Mouse (Mus musculus) hindbrain, embryonic 11.5 days (tissue): Measurements from ENCODE around the gene Atp6v1g2. TPM values are rescaled to one million over a fixed set of nuclear protein-coding genes. Genes with fewer than 3 reads are reported as not detected.

Experiments
- ATAC-seq: fragments of 200-750 bp; cut with Nextera tagmentation; 2 replicates; pipeline ENCODE4 v1.8.0; 2017; ENCODE audit warnings: mild to moderate bottlenecking, moderate TSS enrichment, moderate library complexity; ENCODE audit not compliant: low FRiP score
- DNase-seq: peaks from one replicate; pipeline ENCODE4 v3.0.0-alpha.2; 2015; ENCODE audit warnings: low spot score
- H3K27ac ChIP-seq: fragments of 300-500 bp; sonication (generic); 2 replicates; pipeline ENCODE4 v1.5.1; 2014; ENCODE audit warnings: mild to moderate bottlenecking, low read depth, low read length
- H3K27me3 ChIP-seq: fragments of 300-500 bp; sonication (generic); 2 replicates; pipeline ENCODE4 v1.6.1; 2014; ENCODE audit warnings: mild to moderate bottlenecking, low read length, moderate library complexity, mixed read lengths; ENCODE audit not compliant: control insufficient read depth, insufficient read depth
- H3K36me3 ChIP-seq: fragments of 300-500 bp; sonication (generic); 2 replicates; pipeline ENCODE4 v1.6.1; 2014; ENCODE audit warnings: mild to moderate bottlenecking, low read length, moderate library complexity, mixed read lengths; ENCODE audit not compliant: control insufficient read depth, insufficient read depth
- H3K4me1 ChIP-seq: fragments of 300-500 bp; sonication (generic); replicated peaks from 2 replicates; pipeline ENCODE4 v1.6.1; 2014; ENCODE audit warnings: low read length, mixed read lengths; ENCODE audit not compliant: control insufficient read depth, insufficient read depth
- H3K4me2 ChIP-seq: fragments of 300-500 bp; sonication (generic); replicated peaks from 2 replicates; pipeline ENCODE4 v1.6.1; 2014; ENCODE audit warnings: mild to moderate bottlenecking, low read depth, low read length
- H3K4me3 ChIP-seq: fragments of 300-500 bp; sonication (generic); 2 replicates; pipeline ENCODE4 v1.5.1; 2014; ENCODE audit warnings: low read depth, low read length
- H3K9ac ChIP-seq: fragments of 300-500 bp; sonication (generic); 2 replicates; pipeline ENCODE4 v1.6.1; 2014; ENCODE audit warnings: low read depth, low read length
- H3K9me3 ChIP-seq: fragments of 300-500 bp; sonication (generic); 2 replicates; pipeline ENCODE4 v1.6.1; 2016; ENCODE audit warnings: low read length; ENCODE audit not compliant: control insufficient read depth
- WGBS: fragments of 180-500 bp; shearing (Covaris S2); extraction: QIAGEN DNeasy Blood & Tissue Kit; methylation state at CpG from one replicate; pipeline ENCODE4 v1.1.7; 2014; 5-methylcytosine and 5-hydroxymethylcytosine counted together
- polyA plus RNA-seq: library from polyadenylated mRNA; unstranded; fragments of >200 nt; fragmentation: Nextera tagmentation; extraction: Ambion mirVana; gene quantifications from 2 replicates; pipeline ENCODE4 v1.2.1, GENCODE M21; 2014

The Atp6v1g2 gene
- polyA plus RNA-seq = 14.7 and 16.8 TPM in 2 replicates

DNA sequence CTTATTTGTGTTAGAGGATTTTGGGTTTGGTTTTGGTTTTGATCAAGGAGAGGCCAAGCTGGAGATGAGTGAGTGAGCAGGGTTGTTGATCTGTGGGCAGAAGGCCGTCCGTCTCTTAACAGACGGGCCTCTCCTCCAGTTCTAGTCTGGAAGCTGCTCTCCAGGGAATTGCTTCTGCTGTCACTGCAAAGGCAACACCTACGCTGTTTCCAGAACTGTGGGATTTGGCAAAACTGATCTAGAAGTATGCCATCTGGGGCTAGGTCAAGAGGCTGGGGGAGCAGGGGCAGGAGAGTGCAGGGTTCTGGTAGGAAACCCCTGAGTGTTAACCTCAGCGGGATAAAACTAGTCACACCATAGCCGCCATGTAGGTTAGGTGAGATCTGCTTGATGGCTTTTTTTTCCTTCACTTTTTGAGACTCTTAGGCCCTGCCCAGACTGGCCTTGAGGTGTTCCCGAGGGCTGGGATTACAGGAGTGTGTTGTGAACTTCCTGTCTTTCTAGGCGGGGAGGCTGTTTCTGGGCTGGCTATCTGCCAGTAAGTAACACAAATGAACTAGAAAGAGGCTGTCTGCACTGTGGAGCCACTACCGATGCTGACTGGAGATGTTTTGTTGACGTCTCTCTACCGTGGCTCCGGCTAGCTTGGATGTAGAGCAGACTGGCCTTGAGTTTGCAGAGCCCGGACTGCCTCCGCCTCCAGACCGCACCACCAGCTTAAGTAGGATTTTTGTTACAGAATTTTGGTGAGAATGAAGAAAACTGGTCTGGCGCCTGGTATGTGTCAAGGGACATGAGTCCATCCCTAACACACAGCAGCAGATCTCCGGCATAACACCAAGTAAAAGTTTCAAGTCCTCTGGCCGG is at the start of gene Atp6v1g2:
Atp6v1g2 (plus strand) TSS at position 547 of the 867 bp plus-strand sequence.
- peak within 1 kb of the TSS; percentile 46 for H3K4me3 ChIP-seq
- no peak within 1 kb of the TSS for H3K27ac ChIP-seq
- H3K9me3 ChIP-seq = no peaks in the 10 kb centered on the region
- no peak for DNase-seq
- no peaks in the 10 kb centered on the region for H3K27me3 ChIP-seq
- H3K4me1 ChIP-seq = 0 out of 2 replicates have a peak, but pooled peaks cover 3% of the 10 kb centered on the region
- 0 out of 2 replicates have a peak within 1 kb of the TSS, but pooled peaks have one; percentile 79 for H3K4me2 ChIP-seq
- 86% methylated on average over 18 of the region's 18 CpGs for WGBS
- H3K9ac ChIP-seq = no peak within 1 kb of the TSS
- H3K36me3 ChIP-seq = no peaks in the 10 kb centered on the region
- ATAC-seq = no peak

DNA sequence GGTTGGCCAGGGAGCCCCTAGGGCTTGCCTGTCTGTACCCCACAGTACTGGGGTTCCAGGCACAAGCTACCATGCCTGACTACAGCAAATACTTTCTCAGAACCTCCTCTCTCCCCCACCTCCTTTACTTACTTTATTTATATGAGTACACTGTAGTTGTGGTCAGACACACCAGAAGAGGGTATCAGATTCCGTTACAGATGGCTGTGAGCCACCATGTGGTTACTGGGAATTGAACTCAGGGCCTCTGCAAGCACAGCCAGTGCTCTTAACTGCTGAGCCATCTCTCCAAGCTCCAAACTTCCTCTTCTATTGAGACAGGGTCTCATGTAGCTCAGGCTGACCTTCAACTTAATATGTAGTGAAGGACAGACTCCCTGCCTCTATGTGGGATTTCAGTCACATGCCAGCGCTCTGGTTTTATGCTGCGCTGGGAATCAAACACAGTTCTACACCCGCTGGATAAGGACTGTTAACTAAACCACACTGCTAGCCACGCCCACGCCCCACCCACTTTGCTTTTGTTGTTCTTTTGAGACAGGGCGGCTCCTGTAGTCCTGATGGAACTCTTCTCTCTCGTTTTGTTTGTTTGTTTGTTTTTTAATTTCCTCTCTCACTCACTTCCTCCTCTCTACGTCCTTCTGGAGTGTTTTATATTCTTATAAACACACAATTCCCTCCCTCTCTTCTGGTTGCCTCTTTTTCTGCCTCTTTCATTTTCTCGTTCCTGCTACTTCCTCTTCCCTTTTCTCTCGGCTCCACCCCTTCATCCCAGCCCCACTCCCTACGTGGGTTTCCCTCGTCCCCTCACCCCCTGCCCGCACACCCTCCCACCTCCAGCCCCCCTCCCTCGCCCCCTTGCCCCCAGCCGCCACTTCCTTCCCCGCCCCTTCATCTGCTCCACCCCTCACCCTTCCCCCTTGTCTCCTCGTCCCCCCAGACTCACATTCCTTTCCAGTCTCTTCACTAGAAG is 47.5 kb upstream of the Atp6v1g2 start:
- DNase-seq = peak; percentile 83
- Histone ChIP-seq H3K4me3 (peak overlapping the region; percentile 25), H3K9me3 (no peaks in the 10 kb centered on the region), H3K4me1 (no peaks in the 10 kb centered on the region), H3K27me3 (no peaks in the 10 kb centered on the region), H3K9ac (peak overlapping the region; percentile 21), H3K4me2 (peak overlapping the region; percentile 28), H3K27ac (0 out of 2 replicates have a peak overlapping the region, but pooled peaks have one; percentile 36), H3K36me3 (no peaks in the 10 kb centered on the region)
- WGBS = 2% methylated on average over 17 of the region's 18 CpGs
- peak; percentile 45; the same call in 1 of the 2 replicates for ATAC-seq

GRCm38 (mm10) chr17:35186681-35187080 is 46.8 kb upstream of the Atp6v1g2 start:
- ATAC-seq = no peak
- WGBS = 0% methylated on average over 4 of the region's 4 CpGs
- peak; percentile 44 for DNase-seq

DNA sequence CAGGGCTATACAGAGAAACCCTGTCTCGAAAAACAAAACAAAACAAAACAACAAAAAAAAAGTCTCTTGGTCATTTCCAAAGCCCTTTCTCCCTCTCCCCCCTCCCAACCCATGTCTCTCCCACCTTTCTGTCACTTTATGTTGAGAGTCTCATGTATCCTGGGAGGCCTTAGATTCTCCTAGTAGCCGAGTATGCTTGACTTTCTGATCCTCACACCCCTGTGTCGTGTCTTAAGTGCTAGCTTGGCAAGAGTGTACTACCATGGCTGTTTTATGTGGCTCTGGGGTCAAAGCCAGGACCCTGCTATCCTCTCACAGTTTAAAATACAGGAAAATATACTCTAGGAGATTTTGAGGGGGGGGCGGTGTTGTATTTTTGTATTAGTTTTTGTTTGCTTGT is 46.1 kb upstream of the Atp6v1g2 start:
- Histone ChIP-seq H3K27me3 (no peaks in the 10 kb centered on the region), H3K4me1 (no peaks in the 10 kb centered on the region), H3K4me3 (no peak overlapping the region), H3K36me3 (no peaks in the 10 kb centered on the region), H3K9me3 (no peaks in the 10 kb centered on the region), H3K4me2 (no peak overlapping the region), H3K9ac (no peak overlapping the region), H3K27ac (no peak overlapping the region)
- 81% methylated on average over 4 of the region's 4 CpGs for WGBS
- no peak for DNase-seq
- no peak for ATAC-seq

More at GRCm38 (mm10) chr17:35186681-35187080, 46.8 kb upstream of the Atp6v1g2 start:
- H3K27ac ChIP-seq = no peak overlapping the region
- H3K36me3 ChIP-seq = no peaks in the 10 kb centered on the region
- H3K4me3 ChIP-seq = peak overlapping the region; percentile 25; the same call in 1 of the 2 replicates
- peak overlapping the region; percentile 28 for H3K4me2 ChIP-seq
- H3K4me1 ChIP-seq = no peaks in the 10 kb centered on the region
- no peaks in the 10 kb centered on the region for H3K9me3 ChIP-seq
- 0 out of 2 replicates have a peak overlapping the region, but pooled peaks have one; percentile 19 for H3K9ac ChIP-seq
- H3K27me3 ChIP-seq = no peaks in the 10 kb centered on the region

DNA sequence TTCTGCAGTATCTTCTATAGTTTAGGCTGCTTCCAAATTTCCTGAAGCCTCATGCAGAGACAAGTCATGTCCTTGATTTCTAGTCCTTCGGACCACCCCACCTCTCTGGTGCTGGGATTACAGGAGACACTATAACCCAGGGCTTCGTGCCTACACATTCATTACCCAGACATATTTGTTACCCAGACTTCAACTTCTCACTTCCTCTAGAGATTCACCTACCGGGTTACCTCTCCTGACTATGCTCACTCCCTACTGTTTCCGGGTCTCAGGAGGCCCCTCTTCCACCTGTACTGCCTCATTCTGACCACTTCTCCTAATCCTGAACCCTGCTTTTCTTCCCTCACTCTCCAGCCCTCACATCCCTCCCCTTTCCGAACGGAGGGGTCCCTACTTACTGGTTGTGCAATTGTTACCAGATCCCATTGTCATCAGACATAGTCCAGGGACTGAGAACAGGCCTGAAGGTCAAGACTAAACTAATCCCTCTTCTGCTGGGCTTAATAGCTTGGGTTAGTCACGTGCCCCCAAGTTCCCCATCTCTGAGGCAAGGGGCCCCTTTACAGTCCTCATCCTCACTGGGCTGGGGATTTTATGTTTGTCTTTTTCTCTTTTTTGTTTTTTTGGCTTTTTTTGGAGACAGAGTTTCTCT is 45.4 kb upstream of the Atp6v1g2 start, which contains the start of gene Lst1:
Lst1 (minus strand) TSS at position 481 of the 652 bp plus-strand sequence.
- Histone ChIP-seq H3K9me3 (no peaks in the 10 kb centered on the region), H3K27me3 (no peaks in the 10 kb centered on the region), H3K9ac (no peak within 1 kb of the TSS), H3K4me3 (no peak within 1 kb of the TSS), H3K36me3 (no peaks in the 10 kb centered on the region), H3K4me2 (no peak within 1 kb of the TSS), H3K4me1 (no peaks in the 10 kb centered on the region), H3K27ac (no peak within 1 kb of the TSS)
- 77% methylated on average over 7 of the region's 7 CpGs for WGBS
- DNase-seq = no peak
- no peak for ATAC-seq

- Histone ChIP-seq H3K4me1 (no peaks in the 10 kb centered on the region), H3K27me3 (peaks cover 2% of the 10 kb centered on the region), H3K36me3 (no peaks in the 10 kb centered on the region), H3K9me3 (no peaks in the 10 kb centered on the region), H3K4me2 (no peak overlapping the region), H3K9ac (no peak overlapping the region), H3K27ac (no peak overlapping the region), H3K4me3 (no peak overlapping the region)
- WGBS = 75% methylated on average over 1 of the region's 1 CpGs
- DNase-seq = no peak
- ATAC-seq = no peak
Observed at GRCm38 (mm10) chr17:35189186-35189585, 44.3 kb upstream of the Atp6v1g2 start.

DNA sequence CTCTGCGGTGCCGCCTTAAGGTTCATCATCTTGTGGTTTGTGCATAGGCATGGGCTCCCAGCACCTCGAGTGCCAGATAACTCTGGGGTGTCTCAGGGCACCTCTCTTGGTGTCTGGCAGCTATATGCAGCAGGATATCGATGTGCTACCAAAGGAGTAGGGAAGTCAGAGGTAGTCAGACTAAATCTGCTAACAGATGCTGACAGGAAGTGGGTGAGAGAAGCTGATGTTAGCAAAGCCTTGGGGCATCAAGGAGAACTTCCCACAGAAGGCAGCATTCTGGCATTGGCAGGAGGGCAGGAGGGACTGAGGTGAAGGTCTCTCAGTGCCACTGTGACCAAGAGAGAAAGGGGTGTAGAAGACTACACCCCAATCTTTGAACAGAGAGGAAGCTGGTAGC is 43.4 kb upstream of the Atp6v1g2 start:
- no peak overlapping the region for H3K4me2 ChIP-seq
- WGBS = 68% methylated on average over 4 of the region's 4 CpGs
- DNase-seq = no peak
- no peaks in the 10 kb centered on the region for H3K4me1 ChIP-seq
- no peak for ATAC-seq
- H3K4me3 ChIP-seq = no peak overlapping the region
- no peaks in the 10 kb centered on the region for H3K36me3 ChIP-seq
- H3K27me3 ChIP-seq = peaks cover 9% of the 10 kb centered on the region
- no peaks in the 10 kb centered on the region for H3K9me3 ChIP-seq
- H3K9ac ChIP-seq = no peak overlapping the region
- no peak overlapping the region for H3K27ac ChIP-seq

DNA sequence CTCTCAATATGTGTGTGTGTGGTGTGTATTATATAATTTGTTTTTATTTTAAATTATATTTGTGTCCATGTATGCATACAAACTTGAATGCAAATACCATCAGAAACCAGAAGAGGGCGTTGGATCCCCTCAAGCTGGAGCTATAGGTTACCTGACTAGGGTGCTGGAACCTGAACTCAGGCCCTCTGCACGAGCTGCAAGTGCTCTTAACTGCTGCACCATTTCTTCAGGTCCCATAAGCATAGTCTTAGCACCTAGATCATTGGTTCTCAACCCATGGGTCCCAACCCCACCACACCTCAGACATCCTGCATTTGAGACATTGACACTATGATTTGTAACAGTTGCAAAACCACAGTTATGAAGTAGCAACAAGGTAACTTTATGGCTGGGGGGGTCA is 41.7 kb upstream of the Atp6v1g2 start:
- 64% methylated on average over 2 of the region's 2 CpGs for WGBS
- Histone ChIP-seq H3K9me3 (no peaks in the 10 kb centered on the region), H3K4me1 (peaks cover 2% of the 10 kb centered on the region; the same call in 1 of the 2 replicates), H3K9ac (no peak overlapping the region), H3K27me3 (peaks cover 24% of the 10 kb centered on the region), H3K27ac (no peak overlapping the region), H3K36me3 (no peaks in the 10 kb centered on the region), H3K4me2 (no peak overlapping the region), H3K4me3 (no peak overlapping the region)
- ATAC-seq (no peak), DNase-seq (no peak)
